Mouse (Mus musculus) limb, embryonic 12.5 days (tissue): ENCODE measurements around the gene Abcg4. TPM values are rescaled to one million over a fixed set of nuclear protein-coding genes. Genes with fewer than 3 reads are reported as not detected.
"Not testable (repeated sequence)": the region's sequence is repeated elsewhere in the genome, so short reads cannot be mapped to it uniquely, and the experiment has no call there.

Experiments used
- ATAC-seq: fragments of 200-750 bp; cut with Nextera tagmentation; 2 replicates; pipeline ENCODE4 v1.8.0; 2017; ENCODE audit warnings: low read depth, moderate TSS enrichment; ENCODE audit not compliant: insufficient number of reproducible peaks, insufficient read depth, low FRiP score, low TSS enrichment
- H3K27ac ChIP-seq: fragments of 300-500 bp; sonication (generic); 2 replicates; pipeline ENCODE4 v1.5.1; 2016; ENCODE audit warnings: mild to moderate bottlenecking, moderate library complexity
- H3K27me3 ChIP-seq: fragments of 300-500 bp; sonication (generic); 2 replicates; pipeline ENCODE4 v1.6.1; 2016; ENCODE audit warnings: mild to moderate bottlenecking, moderate library complexity
- H3K36me3 ChIP-seq: fragments of 300-500 bp; sonication (generic); 2 replicates; pipeline ENCODE4 v1.6.1; 2016; ENCODE audit warnings: mild to moderate bottlenecking, moderate library complexity
- H3K4me1 ChIP-seq: fragments of 300-500 bp; sonication (generic); replicated peaks from 2 replicates; pipeline ENCODE4 v1.6.1; 2016
- H3K4me2 ChIP-seq: fragments of 300-500 bp; sonication (generic); 2 replicates; pipeline ENCODE4 v1.6.1; 2016; ENCODE audit warnings: mild to moderate bottlenecking, moderate library complexity
- H3K4me3 ChIP-seq: fragments of 300-500 bp; sonication (generic); replicated peaks from 2 replicates; pipeline ENCODE4 v1.5.1; 2016; ENCODE audit warnings: mild to moderate bottlenecking
- H3K9ac ChIP-seq: fragments of 300-500 bp; sonication (generic); replicated peaks from 2 replicates; pipeline ENCODE4 v1.6.1; 2016; ENCODE audit warnings: mild to moderate bottlenecking, moderate library complexity
- H3K9me3 ChIP-seq: fragments of 300-500 bp; sonication (generic); 2 replicates; pipeline ENCODE4 v1.6.1; 2016; ENCODE audit warnings: mild to moderate bottlenecking, moderate library complexity
- WGBS: fragments of 180-500 bp; shearing (Covaris S2); methylation state at CpG from one replicate; pipeline ENCODE4 v1.1.7; 2016; 5-methylcytosine and 5-hydroxymethylcytosine counted together
- polyA plus RNA-seq: library from polyadenylated mRNA; unstranded; fragments of >200 nt; fragmentation: Nextera tagmentation; extraction: Ambion mirVana; gene quantifications from 2 replicates; pipeline ENCODE4 v1.2.1, GENCODE M21; 2016

The Abcg4 gene
- polyA plus RNA-seq, 1 experiment from 2014 or later = 7.0 TPM

DNA sequence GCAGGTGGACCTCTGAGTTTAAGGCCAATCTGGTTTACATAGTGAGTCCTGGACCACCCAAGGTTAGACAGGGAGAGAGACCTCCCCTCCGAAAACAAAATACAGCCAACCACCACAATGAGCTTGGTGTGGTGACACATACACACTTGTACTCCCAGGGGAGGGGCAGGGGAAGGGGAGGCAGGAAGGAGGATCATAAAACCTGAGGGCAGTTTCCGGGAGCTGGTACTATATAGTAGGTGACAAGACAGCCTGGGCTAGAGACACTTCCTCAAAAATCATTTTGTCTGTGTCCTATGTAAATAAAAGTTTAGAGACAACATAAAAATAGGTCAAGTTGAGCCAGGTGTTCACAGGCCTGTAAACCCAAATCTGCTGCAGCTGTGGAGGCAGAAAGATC is 18.8 kb upstream of the Abcg4 start:
- H3K4me3 ChIP-seq = no peak overlapping the region
- peaks cover 21% of the 10 kb centered on the region for H3K4me1 ChIP-seq
- H3K27me3 ChIP-seq = 0 out of 2 replicates have a peak, but pooled peaks cover 11% of the 10 kb centered on the region
- ATAC-seq = no peak
- no peak overlapping the region for H3K27ac ChIP-seq
- H3K9me3 ChIP-seq = no peaks in the 10 kb centered on the region
- H3K9ac ChIP-seq = no peak overlapping the region
- H3K36me3 ChIP-seq = peaks cover 15% of the 10 kb centered on the region
- no peak overlapping the region for H3K4me2 ChIP-seq
- 63% methylated on average over 2 of the region's 2 CpGs for WGBS

DNA sequence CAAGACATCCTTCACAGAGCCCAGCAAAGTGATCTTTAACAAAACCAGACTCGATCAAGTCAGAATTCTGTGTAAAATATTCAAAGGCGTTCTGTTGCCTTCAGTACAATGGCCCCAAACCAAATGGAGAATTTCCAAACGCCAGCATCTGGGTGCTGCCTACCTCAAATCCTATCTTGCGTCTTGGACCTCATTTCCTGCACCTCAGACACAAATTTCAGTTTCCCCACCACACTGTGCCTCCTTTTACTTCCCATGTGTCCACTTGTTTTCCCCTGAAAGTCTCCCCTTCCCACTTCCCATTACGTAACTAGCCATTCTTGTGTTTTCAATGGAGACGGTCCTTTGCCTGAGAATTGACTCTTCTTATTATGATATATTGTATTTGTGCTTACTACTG is 18.1 kb upstream of the Abcg4 start:
- no peak for ATAC-seq
- Histone ChIP-seq H3K36me3 (peaks cover 22% of the 10 kb centered on the region), H3K27ac (no peak overlapping the region), H3K27me3 (0 out of 2 replicates have a peak, but pooled peaks cover 5% of the 10 kb centered on the region), H3K4me3 (no peak overlapping the region), H3K9me3 (no peaks in the 10 kb centered on the region), H3K4me1 (peaks cover 18% of the 10 kb centered on the region), H3K9ac (no peak overlapping the region), H3K4me2 (no peak overlapping the region)
- WGBS = 84% methylated on average over 6 of the region's 6 CpGs

DNA sequence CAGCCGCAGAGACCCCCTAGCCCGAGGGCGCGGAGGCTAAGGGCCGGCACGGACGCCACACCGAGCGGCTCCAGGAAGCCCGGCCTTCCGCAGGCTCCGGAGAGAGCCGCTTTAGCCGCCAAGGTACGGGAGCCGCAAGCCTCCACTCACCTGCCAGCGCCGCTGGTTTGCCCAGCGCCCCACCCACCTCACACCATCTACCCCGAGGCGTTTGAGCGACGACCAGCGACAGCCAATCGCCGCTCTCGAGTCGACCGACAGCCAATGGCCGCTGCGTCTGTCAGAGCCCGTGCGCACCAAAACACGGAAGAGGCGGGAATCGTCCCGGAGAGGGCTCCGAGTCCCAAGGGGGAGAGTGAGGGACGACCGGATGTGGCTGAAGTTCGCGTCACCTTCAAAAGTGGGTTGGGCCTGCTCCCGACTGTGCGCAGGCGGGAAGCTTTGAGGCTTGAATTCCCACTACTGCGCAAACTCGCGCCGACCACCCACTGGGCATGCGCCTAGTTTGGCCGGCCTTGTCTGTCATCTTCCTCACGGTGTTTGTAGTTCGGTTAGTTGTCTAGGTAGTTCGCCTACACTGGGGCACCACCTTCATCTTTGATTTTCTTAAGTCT is 17.2 kb upstream of the Abcg4 start, which contains the start of gene Hinfp:
Gene Hinfp, minus strand, starts transcription at position 206 of the 614 bp plus-strand sequence.
- peak; percentile 99 for ATAC-seq
- under 1% methylated on average over 54 of the region's 54 CpGs for WGBS
- peaks cover 28% of the 10 kb centered on the region for H3K36me3 ChIP-seq

DNA sequence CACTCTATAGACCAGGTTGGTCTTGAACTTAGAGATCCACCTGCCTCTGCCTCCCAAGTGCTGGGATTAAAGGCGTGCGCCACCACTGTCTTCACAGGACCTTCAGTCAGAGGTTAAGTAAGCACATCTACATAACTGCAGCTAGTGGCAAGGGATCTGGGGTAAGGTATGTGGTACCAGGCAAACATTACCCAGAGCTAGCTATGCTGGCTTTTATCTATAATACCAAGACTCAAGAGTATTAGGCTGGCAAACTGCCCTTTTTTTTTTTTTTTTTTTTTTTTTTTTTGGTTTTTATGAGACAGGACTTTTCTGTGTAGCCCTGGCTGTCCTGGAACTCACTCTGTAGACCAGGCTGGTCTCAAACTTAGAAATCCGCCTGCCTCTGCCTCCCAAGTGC is 11.6 kb upstream of the Abcg4 start:
- 95% methylated on average over 3 of the region's 3 CpGs for WGBS
- H3K4me3 ChIP-seq, H3K4me2 ChIP-seq, H3K27ac ChIP-seq, ATAC-seq, H3K27me3 ChIP-seq, H3K9me3 ChIP-seq, H3K9ac ChIP-seq: not testable (repeated sequence)
- peaks cover 13% of the 10 kb centered on the region for H3K4me1 ChIP-seq
- peaks cover 77% of the 10 kb centered on the region for H3K36me3 ChIP-seq

More for the DNA sequence above, 17.2 kb upstream of the Abcg4 start, which contains the start of gene Hinfp:
- H3K27me3 ChIP-seq = no peaks in the 10 kb centered on the region
- peaks cover 13% of the 10 kb centered on the region for H3K4me1 ChIP-seq
- no peaks in the 10 kb centered on the region for H3K9me3 ChIP-seq
- H3K9ac ChIP-seq = peak within 1 kb of the TSS; percentile 91
- H3K4me3 ChIP-seq = peak within 1 kb of the TSS; percentile 96
- H3K4me2 ChIP-seq = peak within 1 kb of the TSS; percentile 79
- H3K27ac ChIP-seq = peak within 1 kb of the TSS; percentile 56

DNA sequence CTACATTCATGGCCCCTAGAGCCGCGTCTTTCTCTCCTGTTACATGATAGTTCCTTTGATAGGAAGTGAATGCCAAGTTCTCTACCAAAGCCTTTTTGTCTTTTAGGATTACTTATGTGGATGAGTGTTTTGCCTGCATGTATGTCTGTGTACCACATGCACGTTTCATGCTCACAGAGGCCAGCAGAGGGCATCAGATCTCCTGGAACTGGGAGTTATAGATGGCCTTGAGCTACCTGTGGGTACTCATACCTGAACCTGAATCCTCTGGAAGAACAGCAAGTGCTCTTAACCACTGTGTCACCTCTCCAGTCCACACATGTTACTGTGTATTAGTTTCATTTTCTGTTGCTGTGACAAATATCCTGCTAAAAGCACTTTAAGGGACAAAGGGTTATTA is 4.1 kb upstream of the Abcg4 start:
- Histone ChIP-seq H3K27ac (no peak overlapping the region), H3K4me3 (no peak overlapping the region), H3K4me1 (peaks cover 5% of the 10 kb centered on the region), H3K9me3 (0 out of 2 replicates have a peak, but pooled peaks cover 6% of the 10 kb centered on the region), H3K27me3 (peaks cover 22% of the 10 kb centered on the region), H3K9ac (no peak overlapping the region), H3K4me2 (no peak overlapping the region), H3K36me3 (peaks cover 73% of the 10 kb centered on the region)
- 70% methylated on average over 3 of the region's 3 CpGs for WGBS
- ATAC-seq = no peak

DNA sequence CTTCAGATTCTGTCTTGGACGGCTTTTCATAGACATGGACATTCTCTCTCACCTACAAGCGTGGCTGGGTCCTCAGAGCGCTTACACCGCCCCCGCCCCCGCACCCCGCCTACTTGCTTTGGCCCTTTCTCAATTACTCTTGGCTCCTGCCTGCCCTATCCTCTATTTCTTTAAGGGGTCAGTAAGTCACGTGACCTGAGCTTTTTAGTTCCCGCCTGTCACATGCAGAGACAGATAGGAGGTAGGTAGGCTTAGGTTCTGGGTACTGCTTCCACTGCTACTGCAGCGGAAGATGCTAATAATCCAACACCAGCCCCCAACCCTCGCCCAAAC is 510 bp upstream of the Abcg4 start:
- no peak for ATAC-seq
- Histone ChIP-seq H3K9me3 (0 out of 2 replicates have a peak, but pooled peaks cover 6% of the 10 kb centered on the region), H3K27me3 (peaks cover 46% of the 10 kb centered on the region), H3K9ac (0 out of 2 replicates have a peak overlapping the region, but pooled peaks have one; percentile 81), H3K4me1 (peaks cover 16% of the 10 kb centered on the region), H3K4me2 (peak overlapping the region; percentile 95), H3K4me3 (peak overlapping the region; percentile 76), H3K36me3 (peaks cover 40% of the 10 kb centered on the region), H3K27ac (no peak overlapping the region)
- WGBS = 8% methylated on average over 11 of the region's 11 CpGs

DNA sequence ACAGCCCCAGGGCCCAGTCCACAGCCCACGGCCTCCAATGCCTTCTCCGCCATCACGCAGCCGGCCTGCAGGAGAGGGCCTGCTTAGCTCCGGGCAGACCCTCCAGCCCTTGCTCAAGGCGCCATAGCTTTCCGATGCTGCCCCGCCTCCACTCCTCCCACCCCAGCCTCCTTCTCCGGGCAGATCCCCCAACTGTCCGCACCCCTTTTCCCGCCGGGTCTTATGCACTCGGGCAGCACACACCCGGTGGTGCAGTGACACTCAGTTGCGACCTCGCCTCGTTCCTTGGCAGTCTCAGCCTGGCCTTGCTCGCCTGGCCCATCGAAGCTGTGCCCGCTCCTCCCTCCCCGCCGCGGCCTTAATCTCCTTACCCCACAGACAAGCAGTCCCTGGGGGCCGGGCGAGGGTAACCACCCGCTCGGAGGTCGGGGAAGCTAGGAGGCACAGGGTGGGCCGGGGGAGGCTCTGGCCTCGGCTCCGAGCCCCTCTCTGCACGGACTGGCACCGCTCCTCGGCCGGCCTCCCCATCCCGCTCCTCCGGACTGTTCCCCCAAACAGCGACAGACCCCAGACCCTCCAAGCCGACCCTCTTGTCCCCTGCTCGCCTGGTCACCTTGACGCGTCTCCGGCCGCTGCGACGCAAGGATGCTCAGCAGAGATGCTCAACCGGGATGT is 877 bp downstream of the Abcg4 start:
- H3K4me2 ChIP-seq = peak overlapping the region; percentile 95
- no peak overlapping the region for H3K27ac ChIP-seq
- peak overlapping the region; percentile 81 for H3K9ac ChIP-seq
- ATAC-seq = peak; percentile 50
- WGBS = under 1% methylated on average over 47 of the region's 47 CpGs
- peaks cover 46% of the 10 kb centered on the region for H3K27me3 ChIP-seq
- H3K4me1 ChIP-seq = peaks cover 16% of the 10 kb centered on the region
- 0 out of 2 replicates have a peak, but pooled peaks cover 6% of the 10 kb centered on the region for H3K9me3 ChIP-seq
- H3K4me3 ChIP-seq = peak overlapping the region; percentile 76
- H3K36me3 ChIP-seq = peaks cover 26% of the 10 kb centered on the region

DNA sequence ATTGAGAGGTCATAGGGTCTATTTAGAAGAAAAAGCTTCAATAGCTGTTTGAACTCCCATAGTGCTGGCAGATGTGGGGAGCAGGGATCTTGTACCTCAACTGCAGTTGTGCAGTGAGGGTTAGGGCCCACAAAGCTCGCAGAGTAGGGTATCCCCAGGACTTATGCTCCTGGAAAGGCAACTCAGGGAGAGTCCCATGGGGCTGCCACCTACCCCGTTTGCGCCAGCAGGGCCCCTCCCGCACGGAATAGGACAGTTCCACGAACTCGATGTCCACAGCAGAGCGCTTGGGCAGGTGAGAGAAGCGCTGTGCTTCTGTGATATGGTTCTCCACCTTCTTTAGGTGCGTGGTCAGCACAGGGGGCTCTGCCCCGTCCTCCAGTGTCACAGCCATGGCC is 1.4 kb downstream of the Abcg4 start:
- peak overlapping the region; percentile 76 for H3K4me3 ChIP-seq
- peaks cover 46% of the 10 kb centered on the region for H3K27me3 ChIP-seq
- peak overlapping the region; percentile 81 for H3K9ac ChIP-seq
- H3K4me2 ChIP-seq = peak overlapping the region; percentile 95
- 9% methylated on average over 11 of the region's 11 CpGs for WGBS
- H3K4me1 ChIP-seq = peaks cover 16% of the 10 kb centered on the region
- no peak overlapping the region for H3K27ac ChIP-seq
- ATAC-seq = no peak; the same call in 1 of the 2 replicates
- H3K9me3 ChIP-seq = 0 out of 2 replicates have a peak, but pooled peaks cover 6% of the 10 kb centered on the region
- peaks cover 21% of the 10 kb centered on the region for H3K36me3 ChIP-seq

DNA sequence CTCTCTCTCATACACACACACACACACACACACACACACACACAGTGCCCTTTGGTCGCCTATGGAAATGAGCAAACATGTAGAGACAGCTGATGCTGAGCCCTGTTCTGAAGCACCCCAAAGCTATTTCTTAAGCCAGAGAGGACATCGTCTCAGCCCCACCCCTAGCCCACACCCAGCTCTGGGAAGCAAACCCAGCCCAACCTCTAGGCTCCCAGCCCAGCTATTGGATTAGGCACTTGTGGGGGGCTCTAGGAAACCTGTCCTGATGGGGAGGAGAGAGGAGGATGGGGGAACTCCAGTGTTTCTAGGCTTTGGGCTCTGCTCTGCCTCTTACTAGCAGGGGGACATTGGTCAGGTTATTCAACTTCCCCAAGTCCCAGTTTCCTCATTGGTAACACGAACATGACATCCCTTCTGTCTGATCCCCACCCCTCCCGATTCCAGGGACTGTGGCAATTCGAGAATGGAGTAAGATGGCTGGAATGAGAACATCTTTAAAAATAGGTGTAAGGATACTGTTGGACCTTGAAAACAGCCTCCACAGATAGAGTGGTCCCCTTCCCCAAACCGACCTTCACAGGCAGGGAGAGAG is 2.1 kb downstream of the Abcg4 start:
- peaks cover 16% of the 10 kb centered on the region for H3K4me1 ChIP-seq
- WGBS = 14% methylated on average over 6 of the region's 6 CpGs
- no peak overlapping the region for H3K27ac ChIP-seq
- peaks cover 46% of the 10 kb centered on the region for H3K27me3 ChIP-seq
- no peak for ATAC-seq
- H3K9ac ChIP-seq = peak overlapping the region; percentile 81; the same call in 1 of the 2 replicates
- H3K9me3 ChIP-seq = 0 out of 2 replicates have a peak, but pooled peaks cover 6% of the 10 kb centered on the region
- peaks cover 14% of the 10 kb centered on the region for H3K36me3 ChIP-seq
- peak overlapping the region; percentile 95; the same call in 1 of the 2 replicates for H3K4me2 ChIP-seq
- H3K4me3 ChIP-seq = peak overlapping the region; percentile 76

DNA sequence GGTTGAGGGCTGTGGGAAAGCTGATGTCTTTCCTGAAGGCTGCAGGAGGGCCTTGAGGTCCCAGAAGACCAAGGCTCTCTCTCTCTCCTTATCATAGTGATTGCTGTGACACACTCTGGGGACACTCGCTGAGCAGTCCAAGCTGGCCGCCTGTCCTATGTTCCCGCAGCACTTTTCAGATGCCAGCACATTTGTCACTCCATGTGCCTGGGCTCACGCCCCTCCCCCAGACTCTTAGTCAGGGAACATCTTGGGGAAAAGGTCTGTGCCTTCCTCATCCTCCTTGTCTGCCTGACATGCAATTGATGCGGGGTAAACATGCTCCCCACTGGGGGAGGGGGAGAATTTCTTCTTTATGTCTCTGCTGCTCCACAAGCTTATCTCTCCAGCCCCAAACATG is 5.2 kb downstream of the Abcg4 start:
- WGBS = 70% methylated on average over 5 of the region's 5 CpGs

DNA sequence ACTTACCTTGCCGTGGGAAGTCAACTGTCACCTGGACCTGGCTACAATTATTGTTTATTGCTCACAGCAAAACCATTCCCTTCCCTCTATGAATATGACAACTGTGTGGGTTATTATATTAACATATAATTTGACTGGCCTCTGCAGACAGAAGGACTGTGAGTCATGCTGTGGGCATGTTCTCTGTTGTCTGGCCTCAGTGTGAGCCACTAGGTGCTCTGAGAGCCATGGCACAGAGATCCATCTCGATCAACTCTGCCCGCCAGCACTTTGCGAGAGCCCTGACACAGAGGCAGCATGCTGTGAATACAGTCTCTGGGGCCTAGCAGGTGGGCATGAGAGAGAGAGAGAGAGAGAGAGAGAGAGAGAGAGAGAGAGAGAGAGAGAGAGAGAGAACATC is 18.4 kb downstream of the Abcg4 start:
- peaks cover 10% of the 10 kb centered on the region; the same call in 1 of the 2 replicates for H3K4me1 ChIP-seq
- H3K36me3 ChIP-seq = no peaks in the 10 kb centered on the region
- 74% methylated on average over 4 of the region's 4 CpGs for WGBS
- H3K27me3 ChIP-seq = no peaks in the 10 kb centered on the region
- 0 out of 2 replicates have a peak, but pooled peaks cover 3% of the 10 kb centered on the region for H3K9me3 ChIP-seq
- H3K4me3 ChIP-seq = no peak overlapping the region
- H3K9ac ChIP-seq = no peak overlapping the region
- no peak overlapping the region for H3K4me2 ChIP-seq
- ATAC-seq = no peak
- no peak overlapping the region for H3K27ac ChIP-seq

More for the DNA sequence above, 5.2 kb downstream of the Abcg4 start:
- Histone ChIP-seq H3K4me2 (no peak overlapping the region), H3K36me3 (peaks cover 6% of the 10 kb centered on the region; the same call in 1 of the 2 replicates), H3K9ac (no peak overlapping the region), H3K4me3 (no peak overlapping the region), H3K27ac (no peak overlapping the region), H3K9me3 (no peaks in the 10 kb centered on the region), H3K27me3 (peaks cover 30% of the 10 kb centered on the region), H3K4me1 (peaks cover 11% of the 10 kb centered on the region)
- ATAC-seq = no peak
